Mouse (Mus musculus) stomach, postnatal 0 days (tissue): ENCODE data around the gene Clasp2.
A peak's percentile ranks its signal among the peaks of the same experiment; 100 is the strongest.
"Not testable (repeated sequence)": the region's sequence is repeated elsewhere in the genome, so short reads cannot be mapped to it uniquely, and the experiment has no call there.

Experiments used
- CTCF ChIP-seq: IDR thresholded peaks from 2 replicates; pipeline ENCODE4 v1.5.1; 2016; ENCODE audit warnings: antibody characterized with exemption, low read depth, mild to moderate bottlenecking, moderate library complexity
- EP300 ChIP-seq: optimal IDR thresholded peaks from 2 replicates; pipeline ENCODE3; 2016; ENCODE audit warnings: antibody characterized with exemption

DNA sequence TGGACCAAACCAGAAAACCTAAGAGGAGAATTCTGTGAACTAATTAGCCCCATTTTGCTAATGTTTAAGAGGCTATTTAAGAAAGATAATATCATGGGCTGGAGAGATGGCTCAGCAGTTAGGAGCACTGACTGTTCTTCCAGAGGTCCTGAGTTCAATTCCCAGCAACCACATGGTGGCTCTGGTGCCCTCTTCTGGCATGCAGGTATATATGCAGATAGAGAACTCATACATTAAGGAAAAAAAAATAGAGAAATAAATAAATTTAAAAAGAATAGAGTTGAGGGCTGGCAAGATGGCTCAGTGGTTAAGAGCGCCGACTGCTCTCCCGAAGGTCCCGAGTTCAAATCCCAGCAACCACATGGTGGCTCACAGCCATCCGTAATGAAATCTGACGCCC is 163.0 kb downstream of the Clasp2 start:
- peak; percentile 46 for TF ChIP-seq CTCF
- TF ChIP-seq EP300: not testable (repeated sequence)
